8 mouse cellular contexts compared by ENCODE assay signal in the genomic region with DNA sequence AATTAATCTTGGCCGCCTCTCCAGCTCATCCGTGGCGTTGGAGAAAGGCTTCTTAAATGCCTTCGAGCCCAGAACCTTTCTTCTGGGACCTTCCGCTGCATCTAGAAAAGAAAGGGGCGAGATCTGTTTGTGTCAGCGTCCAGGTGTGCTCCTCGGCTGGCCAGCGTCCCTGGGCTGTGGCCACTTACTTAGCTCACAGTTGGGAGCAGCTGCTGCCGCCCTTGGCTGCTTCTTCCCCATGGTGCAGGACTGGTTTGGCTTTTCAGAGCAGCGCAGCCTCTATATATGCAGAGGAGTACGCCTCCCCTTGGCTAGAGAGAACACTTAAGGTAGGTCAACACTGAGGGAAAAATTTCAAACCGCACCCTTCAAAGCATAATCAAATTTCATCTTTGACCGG. TPM values are rescaled to one million over a fixed set of nuclear protein-coding genes. Genes with fewer than 3 reads are reported as not detected.
DNase-seq lines count a peak whose midpoint lies in the region; ATAC-seq and TF ChIP-seq lines count a peak whose summit lies in the region.

No protein-coding gene starts in this region.

- no peaks in the 10 kb centered on the region for H3K9me3 ChIP-seq in forebrain, embryonic 10.5 days
- H3K9me3 ChIP-seq in kidney, postnatal 0 days (replicated peaks; ENCODE audit: low read length): no peaks in the 10 kb centered on the region

- no peaks in the 10 kb centered on the region for H3K36me3 ChIP-seq in forebrain, embryonic 10.5 days (replicated peaks)
- no peaks in the 10 kb centered on the region for H3K36me3 ChIP-seq in kidney, postnatal 0 days (ENCODE audit: insufficient read depth, low read length)

- H3K4me2 ChIP-seq in kidney, postnatal 0 days (ENCODE audit: low read length): peak overlapping the region; percentile 96

- peak overlapping the region; percentile 99 for H3K4me3 ChIP-seq in forebrain, embryonic 10.5 days
- H3K4me3 ChIP-seq in kidney, postnatal 0 days (replicated peaks; ENCODE audit: low read depth, low read length): peak overlapping the region; percentile 86

- WGBS in forebrain, embryonic 10.5 days: 3% methylated on average over 14 of the region's 14 CpGs
- WGBS in kidney, postnatal 0 days: 4% methylated on average over 14 of the region's 14 CpGs

- no peak overlapping the region for H3K9ac ChIP-seq in kidney, postnatal 0 days (ENCODE audit: low read depth, low read length)

- peaks cover 35% of the 10 kb centered on the region for H3K27me3 ChIP-seq in forebrain, embryonic 10.5 days (ENCODE audit: poor library complexity, severe bottlenecking)
- no peaks in the 10 kb centered on the region for H3K27me3 ChIP-seq in kidney, postnatal 0 days (ENCODE audit: insufficient read depth, low read length)

- peaks cover 52% of the 10 kb centered on the region for H3K4me1 ChIP-seq in forebrain, embryonic 10.5 days
- H3K4me1 ChIP-seq in kidney, postnatal 0 days (replicated peaks; ENCODE audit: insufficient read depth, low read length): peaks cover 17% of the 10 kb centered on the region; the same call in 1 of the 2 replicates

- peak; percentile 38 to 72 for DNase-seq in spleen, postnatal 4 days (ENCODE audit: low spot score in 2 of 2)
- DNase-seq in spleen, adult 18-20 months: no peak
- peak; percentile 36 for DNase-seq in forebrain, embryonic 10.5 days (ENCODE audit: extremely low spot score, low spot score)
- peak; percentile 58 for DNase-seq in kidney, postnatal 0 days (ENCODE audit: low spot score)
- peak; percentile 70 to 73 for DNase-seq in lung, postnatal 4 days
- DNase-seq in testis, postnatal 10 days (ENCODE audit: low spot score): peak; percentile 69
- DNase-seq in ovary, postnatal 10 days (ENCODE audit: low spot score): no peak
- no peak for DNase-seq in right cerebral cortex, adult 18-20 months

- 0 out of 2 replicates have a peak overlapping the region, but pooled peaks have one; percentile 11 for H3K27ac ChIP-seq in forebrain, embryonic 10.5 days
- peak overlapping the region; percentile 63 for H3K27ac ChIP-seq in kidney, postnatal 0 days

- TF ChIP-seq CTCF in kidney, postnatal 0 days (IDR thresholded peaks at IDR 0.05; ENCODE audit: low read depth): peak; percentile 23; the same call in 1 of the 2 replicates

- ATAC-seq in kidney, postnatal 0 days (replicated peaks; ENCODE audit: low FRiP score, low read depth): no peak

RNA-seq across cellular contexts. Expression of a gene that starts 1.0 kb away (rescaled TPM):
- polyA plus RNA-seq in forebrain, embryonic 10.5 days (2016; fragmentation: Nextera tagmentation; extraction: Ambion mirVana): 29.2 and 29.4 TPM in 2 replicates
- polyA plus RNA-seq in kidney, postnatal 0 days (2015; fragmentation: Nextera tagmentation; extraction: Ambion mirVana): 28.1 and 33.2 TPM in 2 replicates

RNA-seq across cellular contexts. Expression of a gene that starts 2.0 kb away (rescaled TPM):
- 0.05 TPM in 1 of 2 replicates, not detected in the other for polyA plus RNA-seq in forebrain, embryonic 10.5 days (2016; fragmentation: Nextera tagmentation; extraction: Ambion mirVana)
- 1.3 and 1.5 TPM in 2 replicates for polyA plus RNA-seq in kidney, postnatal 0 days (2015; fragmentation: Nextera tagmentation; extraction: Ambion mirVana)

RNA-seq across cellular contexts. Expression of a gene that starts 44.9 kb away (rescaled TPM):
- polyA plus RNA-seq in forebrain, embryonic 10.5 days (2016; fragmentation: Nextera tagmentation; extraction: Ambion mirVana): 39.5 and 41.3 TPM in 2 replicates
- 21.3 and 22.4 TPM in 2 replicates for polyA plus RNA-seq in kidney, postnatal 0 days (2015; fragmentation: Nextera tagmentation; extraction: Ambion mirVana)

RNA-seq across cellular contexts. Expression of a gene that starts 59.6 kb away (rescaled TPM):
- not detected in 2 replicates for polyA plus RNA-seq in forebrain, embryonic 10.5 days (2016; fragmentation: Nextera tagmentation; extraction: Ambion mirVana)
- polyA plus RNA-seq in kidney, postnatal 0 days (2015; fragmentation: Nextera tagmentation; extraction: Ambion mirVana): 0.69 TPM in 1 of 2 replicates, not detected in the other

Comparison
In these comparisons a context has a peak if more than half of its experiments do, and no peak if none do; other contexts are left out.
1. DNase-seq: peak in spleen, postnatal 4 days (2 of 2), forebrain, embryonic 10.5 days (single experiment), kidney, postnatal 0 days (single experiment), lung, postnatal 4 days (2 of 2) and testis, postnatal 10 days (single experiment); none in spleen, adult 18-20 months (0 of 2), ovary, postnatal 10 days (single experiment) and right cerebral cortex, adult 18-20 months (single experiment).